ENCODE assay signal across 17 mouse cellular contexts in the genomic region with DNA sequence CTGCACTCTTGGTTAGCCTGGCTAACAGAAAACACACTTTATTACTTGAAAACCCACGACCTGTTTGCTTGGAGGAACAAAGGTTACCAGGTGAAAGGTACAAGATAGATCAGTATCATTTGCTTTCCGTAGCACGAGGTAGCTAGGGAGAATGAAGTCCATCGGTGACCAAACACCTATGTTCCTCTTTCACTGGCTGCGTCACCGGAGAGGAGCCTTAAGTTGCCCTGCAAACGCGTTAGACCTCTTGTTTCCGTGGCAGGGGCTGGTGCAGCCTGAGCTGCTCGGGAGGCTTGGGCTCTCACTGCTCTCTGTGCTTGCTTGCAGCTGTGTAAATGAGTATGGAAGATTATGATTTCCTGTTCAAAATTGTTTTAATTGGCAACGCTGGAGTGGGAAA. TPM values are rescaled to one million over a fixed set of nuclear protein-coding genes. Genes with fewer than 3 reads are reported as not detected.
DNase-seq lines count a peak whose midpoint lies in the region; ATAC-seq and TF ChIP-seq lines count a peak whose summit lies in the region.
"Had no signal": no experiment of that assay in that cellular context is flagged by ENCODE, and none has a peak within 500 bp of the region (broad histone marks: within the 10 kb centered on the region; RNA-seq: fewer than 3 reads in every experiment).

No protein-coding gene starts in this region.

- H3K4me1 ChIP-seq in bone marrow, adult 2 months (ENCODE audit: control insufficient read depth, insufficient read depth, low read length): no peaks in the 10 kb centered on the region; the same call in 1 of the 2 replicates
- no peaks in the 10 kb centered on the region for H3K4me1 ChIP-seq in intestine, postnatal 0 days (replicated peaks; ENCODE audit: control insufficient read depth, insufficient read depth, low read length)
- H3K4me1 ChIP-seq: hindbrain, embryonic 13.5 days had no signal

- TF ChIP-seq POLR2A in bone marrow, adult 2 months (IDR thresholded peaks at IDR 0.05; ENCODE audit: borderline replicate concordance, control insufficient read depth, low read depth, low read length): no peak

- H3K9ac ChIP-seq in intestine, postnatal 0 days (ENCODE audit: low read depth, low read length): peak overlapping the region; percentile 48
- H3K9ac ChIP-seq: hindbrain, embryonic 13.5 days; lung, embryonic 14.5 days had no signal

- 0 out of 2 replicates have a peak, but pooled peaks cover 2% of the 10 kb centered on the region for H3K36me3 ChIP-seq in intestine, postnatal 0 days (ENCODE audit: control insufficient read depth, insufficient read depth)
- H3K36me3 ChIP-seq: hindbrain, embryonic 13.5 days had no signal

- peak; percentile 19 to 32 for DNase-seq in kidney, postnatal 36 days
- DNase-seq in kidney, postnatal 10 days: no peak
- peak; percentile 19 to 70 for DNase-seq in spleen, postnatal 4 days (ENCODE audit: low spot score in 2 of 2)
- no peak for DNase-seq in adrenal gland, postnatal 36 days
- DNase-seq in thymus, postnatal 14 days: no peak
- DNase-seq: adrenal gland, postnatal 10 days; cerebellum, adult 8-10 months; embryo, embryonic 11 days; lung, embryonic 14.5 days; right cerebral cortex, postnatal 14 days had no signal

- peak; percentile 83 for ATAC-seq in intestine, postnatal 0 days
- ATAC-seq: forebrain, embryonic 16.5 days; midbrain, embryonic 16.5 days had no signal

- WGBS in bone marrow, adult 2 months: 75% methylated on average over 11 of the region's 11 CpGs
- 34% methylated on average over 11 of the region's 11 CpGs for WGBS in intestine, postnatal 0 days

- H3K9me3 ChIP-seq in intestine, postnatal 0 days (ENCODE audit: control insufficient read depth): no peaks in the 10 kb centered on the region
- H3K9me3 ChIP-seq: hindbrain, embryonic 13.5 days had no signal

- no peak for TF ChIP-seq CTCF in bone marrow, adult 2 months (IDR thresholded peaks at IDR 0.05; ENCODE audit: control insufficient read depth, insufficient read depth, low read length)
- TF ChIP-seq CTCF in intestine, postnatal 0 days (IDR thresholded peaks at IDR 0.05; ENCODE audit: low read depth): no peak

- peak overlapping the region; percentile 19; the same call in 1 of the 2 replicates for H3K27ac ChIP-seq in bone marrow, adult 2 months (ENCODE audit: control insufficient read depth, insufficient read depth, low read depth, low read length, poor library complexity)
- H3K27ac ChIP-seq in intestine, postnatal 0 days (ENCODE audit: low read depth, low read length): peak overlapping the region; percentile 86
- H3K27ac ChIP-seq: hindbrain, embryonic 13.5 days; kidney, postnatal 0 days; stomach, postnatal 0 days had no signal

- H3K27me3 ChIP-seq in intestine, postnatal 0 days (replicated peaks; ENCODE audit: control insufficient read depth, insufficient read depth, low read length): no peaks in the 10 kb centered on the region
- H3K27me3 ChIP-seq: hindbrain, embryonic 13.5 days had no signal

- peak overlapping the region; percentile 24 for H3K4me3 ChIP-seq in bone marrow, adult 2 months (replicated peaks; ENCODE audit: control insufficient read depth, low read depth, low read length)
- peak overlapping the region; percentile 37 for H3K4me3 ChIP-seq in intestine, postnatal 0 days (ENCODE audit: low read depth, low read length)
- H3K4me3 ChIP-seq: hindbrain, embryonic 13.5 days had no signal

- H3K4me2 ChIP-seq in intestine, postnatal 0 days (replicated peaks; ENCODE audit: low read depth): peak overlapping the region; percentile 43; the same call in 1 of the 2 replicates
- H3K4me2 ChIP-seq: hindbrain, embryonic 13.5 days; lung, embryonic 14.5 days had no signal

RNA-seq across cellular contexts. Expression of gene Ddias, which starts 54.4 kb away (rescaled TPM):
- polyA plus RNA-seq in bone marrow, adult 2 months (2011; ENCODE audit: insufficient read depth, insufficient read length, low replicate concordance, missing spikeins): 6.2 and 14.7 TPM in 2 replicates
- polyA plus RNA-seq in intestine, postnatal 0 days (2015; fragmentation: Nextera tagmentation; extraction: Ambion mirVana): 2.6 and 2.8 TPM in 2 replicates
- total RNA-seq in adrenal gland, postnatal 36 days (2021): 1 to 10 TPM in 1 of 2 experiments, under 1 TPM in 1; 0.76 to 1.2 TPM

RNA-seq across cellular contexts. Expression of gene Prcp, which starts 54.6 kb away (rescaled TPM):
- 32.8 and 34.1 TPM in 2 replicates for polyA plus RNA-seq in bone marrow, adult 2 months (2011; ENCODE audit: insufficient read depth, insufficient read length, low replicate concordance, missing spikeins)
- polyA plus RNA-seq in intestine, postnatal 0 days (2015; fragmentation: Nextera tagmentation; extraction: Ambion mirVana): 25.4 and 26.9 TPM in 2 replicates
- 10 to 100 TPM; 12.9 to 13.8 TPM for total RNA-seq in adrenal gland, postnatal 36 days (2021)

Comparison
In these comparisons a context has a peak if more than half of its experiments do, and no peak if none do; other contexts are left out.
1. DNase-seq: peak in kidney, postnatal 36 days (2 of 2) and spleen, postnatal 4 days (2 of 2); none in kidney, postnatal 10 days (single experiment), adrenal gland, postnatal 36 days (0 of 2) and thymus, postnatal 14 days (single experiment).